Mouse (Mus musculus): ENCODE results near the gene Ptprd.

DNA sequence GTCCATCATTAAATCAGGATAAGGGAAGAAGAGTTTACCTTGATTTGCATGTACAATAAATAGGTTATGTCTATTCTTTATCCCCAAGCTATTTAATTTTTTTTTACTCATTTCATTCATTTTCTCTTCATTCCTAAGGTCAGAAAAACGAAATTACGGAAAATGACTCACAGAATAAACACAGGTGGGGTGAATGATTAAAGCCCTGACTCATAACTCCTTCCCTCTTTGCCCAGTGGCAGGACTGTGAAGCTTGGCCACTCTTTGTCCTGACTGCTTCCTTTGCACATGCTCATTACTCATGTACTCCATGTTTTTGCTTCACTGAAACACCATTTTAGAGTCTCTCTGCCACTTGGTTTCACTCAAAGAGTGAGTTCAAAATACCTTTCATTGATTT lies 24.1 kb upstream of the Ptprd start:
- TF ChIP-seq CTCF (IDR thresholded peaks at IDR 0.05; ENCODE audit: low read depth), result no peak
- no peak for TF ChIP-seq EP300 (optimal IDR thresholded peaks at IDR 0.05)

Data from stomach, postnatal 0 days (tissue).